Mouse (Mus musculus): ENCODE results near the gene Arid2. TPM values are rescaled to one million over a fixed set of nuclear protein-coding genes. Genes with fewer than 3 reads are reported as not detected.

Arid2 gene
- polyA plus RNA-seq, 1 experiment from 2014 or later, result 28.9 TPM

Small RNA genes lying within 50 kb of the gene (microRNA-seq; reads per million reads assigned to microRNA genes)
- gene Gm25397, result not detected

Other genes starting within 250 kb of the Arid2 start
- 70.1 and 80.3 TPM in 2 replicates for gene Scaf11, start 173.3 kb downstream of the Arid2 start, polyA plus RNA-seq (2015; fragmentation: Nextera tagmentation; extraction: Ambion mirVana)

All from forebrain, embryonic 13.5 days (tissue).